Mouse (Mus musculus): ENCODE data around the gene Flvcr1.

Gene Flvcr1

GRCm38 (mm10) chr1:190978511-190979073, 47.4 kb downstream of the Flvcr1 start:
- DNase-seq = no peak

DNA sequence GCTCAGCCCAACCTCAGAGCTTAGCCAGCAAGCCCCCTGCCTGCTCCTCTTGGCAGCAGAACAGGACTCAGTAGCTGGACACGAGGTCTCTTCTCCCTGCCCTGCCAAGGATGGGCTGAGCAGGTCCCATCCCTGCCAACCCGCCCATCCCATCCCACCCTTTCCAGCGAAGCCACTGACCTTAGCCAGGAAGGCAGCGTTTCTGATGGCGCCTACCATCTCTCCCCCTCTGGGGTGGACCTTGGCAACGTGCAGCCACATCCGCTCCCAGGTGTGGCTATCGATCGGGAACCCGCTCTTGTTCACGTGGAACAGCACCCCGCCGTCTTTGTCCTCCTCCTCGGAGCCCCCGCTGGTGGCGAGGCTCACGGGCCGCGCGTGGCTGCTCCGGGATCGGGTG, 48.0 kb downstream of the Flvcr1 start:
- peak; percentile 49 for DNase-seq

DNA sequence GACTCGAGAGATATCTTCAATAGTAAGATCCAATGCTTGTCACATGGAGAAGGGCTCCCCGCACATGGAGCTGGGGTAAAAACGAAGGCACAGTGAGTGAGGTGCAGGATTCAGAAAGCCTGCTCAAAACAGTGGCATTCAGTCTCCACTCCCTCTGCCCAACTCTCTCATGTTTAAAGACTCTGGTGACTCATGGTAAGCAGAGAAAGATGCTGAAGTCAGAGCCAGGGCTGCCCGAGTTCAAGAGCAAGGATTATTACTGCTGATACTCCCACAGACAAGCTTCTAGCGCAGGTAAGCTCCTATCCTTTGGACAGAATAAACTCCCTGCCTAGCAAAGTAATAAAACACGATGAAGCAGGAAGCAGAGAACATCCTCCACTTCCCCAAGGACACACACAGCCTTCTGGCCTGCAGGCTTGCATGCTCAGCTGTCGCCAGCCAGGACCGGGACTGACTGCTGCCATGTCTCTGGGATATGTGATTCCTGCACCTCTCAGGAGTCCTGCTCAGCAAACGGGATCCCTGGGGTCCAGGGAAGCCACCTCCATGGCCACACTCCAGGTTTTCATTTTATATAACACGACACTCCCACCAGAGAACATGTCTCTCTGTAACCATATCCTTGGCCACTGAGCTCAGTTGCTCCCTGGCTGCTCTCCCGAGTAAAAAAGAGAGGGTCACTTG, 48.9 kb downstream of the Flvcr1 start:
- peak; percentile 6 for DNase-seq

DNA sequence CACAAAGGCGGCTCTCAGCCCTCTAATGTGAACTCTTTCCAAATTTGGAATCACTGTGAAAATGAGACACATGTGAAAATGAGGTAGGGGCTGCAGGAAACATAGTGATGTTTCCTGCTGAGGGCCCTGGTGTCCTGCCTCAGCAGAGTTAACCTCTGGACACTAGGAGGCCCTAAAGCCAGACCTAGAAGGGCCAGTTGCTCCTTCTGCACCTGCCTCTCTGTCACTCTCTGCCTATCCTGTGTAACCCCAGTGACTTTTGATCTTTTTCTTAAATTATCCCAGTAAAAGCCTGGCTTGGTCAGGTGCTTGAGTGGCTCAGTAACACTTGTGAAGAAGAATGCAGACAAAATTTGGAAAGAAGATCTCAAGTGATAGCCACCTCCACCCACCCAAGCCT, 51.1 kb downstream of the Flvcr1 start:
- DNase-seq = no peak

DNA sequence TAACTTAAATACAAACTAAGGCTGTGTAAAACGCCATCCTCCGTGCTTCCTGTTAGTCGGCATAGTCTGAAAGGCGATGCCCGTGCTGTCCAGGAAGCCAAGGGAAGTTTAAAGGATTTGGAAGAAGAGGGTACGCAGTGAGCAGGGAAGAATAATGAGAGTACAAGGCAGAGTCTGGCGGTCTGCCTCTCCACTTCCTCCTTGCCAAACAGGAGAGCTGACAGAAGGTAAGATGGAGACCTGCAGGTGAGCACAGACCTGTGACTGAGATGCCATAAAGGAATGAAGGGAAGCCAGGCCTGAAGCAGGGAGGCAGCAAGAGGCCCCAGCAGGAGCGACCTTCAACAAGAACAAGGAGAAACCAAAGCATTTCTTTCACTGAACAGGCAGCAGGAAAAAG, 51.8 kb downstream of the Flvcr1 start:
- no peak for DNase-seq

- peak; percentile 46 for DNase-seq
These were observed 53.3 kb downstream of the Flvcr1 start for GRCm38 (mm10) chr1:190972612-190973192.

DNA sequence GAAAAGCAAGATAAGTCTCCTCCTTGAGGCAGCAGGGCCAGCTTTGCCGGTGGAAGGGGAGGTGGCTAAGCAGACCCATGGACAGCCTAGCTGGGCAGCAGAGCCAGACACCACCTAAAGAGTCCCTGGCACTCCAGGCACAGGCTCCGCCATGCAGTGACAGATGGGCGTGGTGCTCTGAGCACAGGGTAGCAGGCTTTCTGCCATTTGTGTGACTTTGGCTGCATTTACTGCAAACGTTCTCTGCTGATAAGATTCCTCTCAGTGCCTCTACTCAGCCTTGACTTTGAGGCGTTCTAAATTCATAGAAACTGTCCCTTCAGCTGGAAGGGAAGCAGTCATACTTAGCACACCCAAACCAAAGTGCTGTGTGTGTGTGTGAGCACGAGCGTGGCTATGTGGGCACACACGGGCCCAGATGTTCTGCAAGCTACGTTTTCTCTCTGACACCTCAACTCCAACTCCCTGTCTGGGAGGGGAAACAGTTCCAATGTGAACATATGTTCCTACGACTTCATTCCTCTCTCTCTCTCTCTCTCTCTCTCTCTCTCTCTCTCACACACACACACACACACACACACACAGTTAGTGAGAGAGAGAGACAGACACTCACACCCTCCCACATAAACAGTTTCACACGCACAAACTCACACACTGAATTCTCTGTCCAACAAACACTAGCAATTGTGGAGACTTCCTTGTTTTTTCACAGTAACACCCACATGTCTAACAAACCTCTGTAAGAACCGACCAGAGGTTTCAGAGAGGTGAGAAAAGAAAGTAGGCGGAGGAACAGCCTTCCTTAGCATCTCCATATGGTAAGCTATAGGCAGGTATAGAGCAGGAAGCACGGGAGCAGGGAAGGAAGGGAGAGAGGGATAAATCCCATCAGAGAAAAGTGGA, 54.0 kb downstream of the Flvcr1 start:
- DNase-seq = no peak

DNA sequence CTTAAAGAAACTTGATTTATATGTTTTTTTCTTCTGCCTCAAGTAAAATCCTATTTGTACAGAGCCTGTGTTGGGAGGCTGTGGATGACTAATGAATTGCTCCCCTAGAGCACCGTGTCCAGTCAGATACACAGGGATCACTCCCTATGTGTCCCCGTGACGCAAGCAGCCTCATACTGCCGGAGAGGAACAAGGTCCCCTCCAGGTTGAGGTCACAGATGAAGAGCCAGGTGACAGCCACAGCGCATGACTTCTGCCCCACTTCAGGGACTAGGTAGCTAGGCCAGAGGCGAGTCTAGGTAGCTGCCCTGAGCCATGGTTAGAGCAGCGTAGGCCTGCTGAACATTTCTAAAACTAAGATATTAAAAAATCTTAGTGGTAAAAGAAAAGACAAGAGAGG, 57.9 kb downstream of the Flvcr1 start:
- DNase-seq = no peak

DNA sequence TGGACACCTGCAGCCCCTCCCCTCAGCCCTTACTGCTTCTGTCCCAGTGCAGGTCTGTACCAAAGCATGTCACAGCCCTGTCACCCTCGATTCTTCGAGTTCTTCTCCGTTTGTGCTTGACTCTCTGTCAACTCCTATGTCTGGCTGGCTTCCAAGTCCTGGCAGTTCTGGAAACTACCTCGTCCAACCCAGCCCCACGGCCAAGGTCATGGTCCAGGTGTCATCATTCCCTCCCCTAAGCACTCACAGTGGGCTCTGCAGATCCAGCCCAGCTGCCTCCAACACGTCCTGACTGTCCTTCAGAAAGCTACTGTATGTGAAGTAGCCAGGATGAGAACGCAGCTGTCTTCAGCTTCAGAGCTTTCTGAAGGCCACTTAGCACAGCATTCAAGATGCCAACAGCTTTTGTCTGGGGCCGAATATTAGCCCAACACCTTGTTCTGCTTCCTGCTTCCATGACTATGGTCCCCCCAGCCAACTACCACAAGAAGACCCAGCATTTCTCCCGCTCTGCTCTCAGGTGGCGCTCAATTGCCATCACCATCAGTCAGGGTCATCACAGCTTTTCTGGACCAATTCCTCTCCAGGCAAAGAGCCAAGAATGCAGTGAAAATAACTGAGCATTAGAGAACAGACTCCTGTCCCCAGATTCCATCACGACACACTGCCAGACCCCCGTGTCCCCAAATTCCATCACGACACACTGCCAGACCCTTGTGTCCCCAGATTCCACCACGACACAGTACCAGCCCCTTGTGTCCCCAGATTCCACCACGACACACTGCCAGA, 60.8 kb downstream of the Flvcr1 start:
- DNase-seq = no peak

DNA sequence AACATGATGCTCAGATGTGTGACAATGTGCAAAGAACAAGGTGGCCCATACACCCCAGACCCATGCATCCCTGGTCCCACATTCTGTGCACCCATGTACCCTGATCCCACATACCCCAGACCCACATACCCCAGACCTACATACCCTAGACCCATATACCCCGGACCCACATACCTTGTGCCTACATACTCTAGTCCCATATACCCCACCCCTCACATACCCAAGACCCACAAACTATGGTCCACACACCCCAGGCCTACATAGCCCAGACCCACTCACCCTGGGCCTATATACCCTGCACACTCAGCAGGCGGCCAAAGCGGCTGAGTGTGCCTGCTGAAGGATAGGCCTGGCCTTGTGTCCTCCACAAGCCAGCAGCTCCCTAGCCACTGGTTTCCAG, 63.2 kb downstream of the Flvcr1 start:
- no peak for DNase-seq

GRCm38 (mm10) chr1:190958821-190959220, 67.1 kb downstream of the Flvcr1 start:
- no peak for DNase-seq
